Mouse (Mus musculus): Measurements from ENCODE around the gene Dcst2.

DNA sequence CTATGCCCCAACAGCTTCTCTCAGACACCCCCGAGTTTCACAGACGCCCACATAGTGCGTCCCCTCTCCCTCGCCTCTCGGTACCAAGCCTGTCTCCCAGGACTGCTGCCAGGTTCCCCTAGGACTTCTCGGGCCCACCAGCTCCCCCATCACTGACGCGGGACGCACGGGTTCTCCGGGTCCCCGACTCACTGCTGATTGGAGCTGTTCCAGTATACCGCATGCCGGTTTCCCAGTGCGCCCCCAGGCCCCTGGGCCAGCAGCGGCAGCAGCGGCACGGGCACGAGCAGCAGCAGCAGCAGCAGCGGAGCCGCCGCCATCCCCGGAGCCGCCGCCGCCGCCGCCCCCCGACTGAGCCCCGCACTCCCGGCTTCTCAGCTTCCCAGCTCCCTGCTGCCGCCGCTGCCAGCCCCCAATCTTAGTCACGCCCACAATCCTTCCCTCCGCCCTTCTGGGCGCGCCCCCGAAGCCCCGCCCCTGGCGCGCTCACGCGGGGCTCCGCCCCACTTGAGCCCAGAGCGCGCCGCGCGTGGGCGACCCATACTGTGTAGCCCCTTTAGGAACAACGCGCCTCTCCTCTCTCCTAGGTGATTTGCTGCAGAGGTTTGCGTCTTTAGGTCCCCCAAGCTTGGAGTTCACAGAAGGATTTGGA is 39.1 kb upstream of the Dcst2 start, which contains the start of gene Efna3:
- no peak for TF ChIP-seq ETS1 (IDR thresholded peaks at IDR 0.05; ENCODE audit: low read depth, low read length)
- no peak for TF ChIP-seq CTCF (IDR thresholded peaks at IDR 0.05 in 2 of 3, conservative IDR thresholded peaks at IDR 0.05 in 1 of 3; ENCODE audit: control insufficient read depth in 1 of 3, insufficient read depth in 1 of 3, low read depth in 2 of 3, low read length in 3 of 3, poor library complexity in 1 of 3, severe bottlenecking in 1 of 3)
- no peak for TF ChIP-seq TCF12 (IDR thresholded peaks at IDR 0.05; ENCODE audit: low read depth, low read length)
- no peak for TF ChIP-seq ELF1 (IDR thresholded peaks at IDR 0.05; ENCODE audit: low read depth, low read length)
- TF ChIP-seq EP300 (IDR thresholded peaks at IDR 0.05; ENCODE audit: low read depth in 1 of 2, low read length in 2 of 2), result no peak
- no peak for TF ChIP-seq GATA1 (IDR thresholded peaks at IDR 0.05; ENCODE audit: low read depth, low read length)
